Mouse (Mus musculus) neural tube, embryonic 13.5 days (tissue): Measurements from ENCODE around the gene Ino80b. TPM values are rescaled to one million over a fixed set of nuclear protein-coding genes. Genes with fewer than 3 reads are reported as not detected.
A peak's percentile ranks its signal among the peaks of the same experiment; 100 is the strongest.

Source experiments
- ATAC-seq: fragments of 200-750 bp; cut with Nextera tagmentation; 2 replicates; pipeline ENCODE4 v1.8.0; 2017; ENCODE audit warnings: low read depth, mild to moderate bottlenecking, moderate TSS enrichment, moderate library complexity
- H3K27ac ChIP-seq: fragments of 300-500 bp; sonication (generic); replicated peaks from 2 replicates; pipeline ENCODE4 v1.5.1; 2015; ENCODE audit warnings: moderate library complexity, mild to moderate bottlenecking, inconsistent platforms
- H3K27me3 ChIP-seq: fragments of 300-500 bp; sonication (generic); 2 replicates; pipeline ENCODE4 v1.6.1; 2015; ENCODE audit warnings: mild to moderate bottlenecking, inconsistent platforms
- H3K36me3 ChIP-seq: fragments of 300-500 bp; sonication (generic); 2 replicates; pipeline ENCODE4 v1.6.1; 2015; ENCODE audit warnings: mild to moderate bottlenecking, inconsistent platforms
- H3K4me1 ChIP-seq: fragments of 300-500 bp; sonication (generic); replicated peaks from 2 replicates; pipeline ENCODE4 v1.6.1; 2015; ENCODE audit warnings: inconsistent platforms
- H3K4me2 ChIP-seq: fragments of 300-500 bp; sonication (generic); 2 replicates; pipeline ENCODE4 v1.6.1; 2015; ENCODE audit warnings: inconsistent platforms, mild to moderate bottlenecking, moderate library complexity
- H3K4me3 ChIP-seq: fragments of 300-500 bp; sonication (generic); 2 replicates; pipeline ENCODE4 v1.5.1; 2015; ENCODE audit warnings: mild to moderate bottlenecking, inconsistent platforms
- H3K9ac ChIP-seq: fragments of 300-500 bp; sonication (generic); 2 replicates; pipeline ENCODE4 v1.6.1; 2015; ENCODE audit warnings: moderate library complexity, mild to moderate bottlenecking, inconsistent platforms
- H3K9me3 ChIP-seq: fragments of 300-500 bp; sonication (generic); 2 replicates; pipeline ENCODE4 v1.6.1; 2016; ENCODE audit warnings: inconsistent platforms
- WGBS: fragments of 180-500 bp; shearing (Covaris S2); methylation state at CpG from one replicate; pipeline ENCODE4 v1.1.7; 2015; 5-methylcytosine and 5-hydroxymethylcytosine counted together
- polyA plus RNA-seq: library from polyadenylated mRNA; unstranded; fragments of >200 nt; fragmentation: Nextera tagmentation; extraction: Ambion mirVana; gene quantifications from 2 replicates; pipeline ENCODE4 v1.2.1, GENCODE M21; 2015

The Ino80b gene
- polyA plus RNA-seq, 1 experiment from 2014 or later = 13.0 TPM

DNA sequence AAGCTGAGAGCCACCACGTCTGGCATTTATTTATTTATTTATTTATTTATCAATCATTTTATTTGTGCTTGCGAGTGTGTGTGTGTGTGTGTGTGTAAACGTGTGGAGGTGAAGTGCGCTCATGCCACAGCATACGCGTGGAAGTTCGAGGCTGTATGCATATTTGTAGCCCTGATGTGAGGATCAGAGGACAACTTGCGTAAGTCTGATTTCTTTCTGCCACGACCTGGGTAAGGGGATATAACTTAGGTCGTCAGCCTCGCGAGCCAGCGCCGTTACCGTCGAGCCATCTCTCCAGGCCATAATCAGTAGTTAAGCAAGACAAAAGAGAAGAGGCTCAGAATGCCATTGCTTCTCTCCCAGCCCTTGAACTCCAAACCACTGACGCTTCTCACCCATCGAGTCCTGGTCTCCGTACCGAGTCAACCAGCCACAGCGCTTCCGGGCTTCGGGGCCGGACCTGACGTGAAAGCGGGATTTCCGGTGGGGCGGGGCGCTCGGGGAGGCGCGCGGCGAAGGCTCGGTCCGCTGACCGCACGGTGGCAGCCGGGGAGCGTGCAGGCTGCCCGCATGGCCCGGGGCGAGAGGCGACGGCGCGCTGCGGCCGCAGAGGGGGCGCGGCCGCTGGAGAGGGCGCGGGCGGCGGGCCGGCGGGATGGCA, 10.1 kb downstream of the Ino80b start, which contains the start of gene Mogs:
Mogs (plus strand) TSS at position 486 of the 661 bp plus-strand sequence.
- peak; percentile 86 for ATAC-seq
- Histone ChIP-seq H3K27ac (peak within 1 kb of the TSS; percentile 82), H3K27me3 (no peaks in the 10 kb centered on the region), H3K9me3 (no peaks in the 10 kb centered on the region), H3K9ac (peak within 1 kb of the TSS; percentile 91), H3K36me3 (peaks cover 41% of the 10 kb centered on the region), H3K4me2 (peak within 1 kb of the TSS; percentile 99), H3K4me1 (peaks cover 57% of the 10 kb centered on the region), H3K4me3 (peak within 1 kb of the TSS; percentile 83)
- WGBS = 1% methylated on average over 53 of the region's 58 CpGs

- Histone ChIP-seq H3K9ac (no peak overlapping the region), H3K27ac (no peak overlapping the region), H3K36me3 (peaks cover 13% of the 10 kb centered on the region), H3K27me3 (no peaks in the 10 kb centered on the region), H3K4me1 (peaks cover 43% of the 10 kb centered on the region), H3K4me3 (no peak overlapping the region), H3K4me2 (no peak overlapping the region), H3K9me3 (no peaks in the 10 kb centered on the region)
- WGBS = 90% methylated on average over 4 of the region's 4 CpGs
- no peak for ATAC-seq
Measured at GRCm38 (mm10) chr6:83111510-83112136, 13.6 kb downstream of the Ino80b start.

DNA sequence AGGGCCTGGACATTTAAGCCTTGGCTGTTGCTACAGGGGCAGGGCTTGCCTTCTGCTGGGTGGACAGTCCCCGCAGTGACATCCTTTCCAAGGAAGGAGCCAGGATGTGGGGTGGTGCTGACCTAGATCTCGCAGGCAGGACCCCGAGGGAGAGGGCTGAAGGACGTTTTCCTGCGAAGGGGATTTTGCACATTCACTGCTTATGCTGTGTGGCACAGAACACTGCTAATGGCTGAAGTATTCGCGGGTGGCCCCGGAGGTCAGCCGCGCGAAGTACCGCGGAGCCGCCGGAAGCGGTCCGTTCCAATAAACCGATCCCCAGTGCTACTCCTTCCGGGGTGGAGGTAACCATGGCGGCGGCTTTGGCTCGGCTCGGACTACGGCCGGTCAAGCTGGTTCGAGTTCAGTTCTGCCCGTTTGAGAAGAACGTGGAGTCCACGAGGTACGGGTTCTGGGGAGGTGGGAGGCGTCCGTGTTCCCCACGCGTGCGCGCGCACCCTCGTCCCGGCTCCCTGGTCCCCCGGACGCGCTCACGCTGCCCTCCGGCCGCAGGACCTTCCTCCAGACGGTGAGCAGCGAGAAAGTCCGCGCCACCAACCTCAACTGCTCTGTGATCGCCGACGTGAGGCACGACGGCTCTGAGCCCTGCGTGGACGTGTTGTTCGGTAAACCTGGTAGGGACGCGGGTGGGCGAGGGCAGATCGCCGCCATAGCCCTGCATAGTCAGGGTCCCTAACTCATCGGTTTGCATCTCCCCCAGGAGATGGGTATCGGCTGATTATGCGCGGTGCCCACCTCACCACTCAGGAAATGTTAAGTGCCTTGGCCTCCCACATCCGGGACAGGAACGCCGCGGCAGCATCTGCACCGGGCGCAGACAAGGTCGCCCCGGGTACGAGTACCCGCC, 16.2 kb downstream of the Ino80b start, which contains the start of gene Mrpl53:
Mrpl53 (plus strand) TSS at position 279 of the 907 bp plus-strand sequence.
- peaks cover 19% of the 10 kb centered on the region for H3K36me3 ChIP-seq
- under 1% methylated on average over 76 of the region's 76 CpGs for WGBS
- H3K4me1 ChIP-seq = peaks cover 25% of the 10 kb centered on the region
- peak within 1 kb of the TSS; percentile 93 for H3K4me2 ChIP-seq
- no peaks in the 10 kb centered on the region for H3K9me3 ChIP-seq
- H3K27me3 ChIP-seq = no peaks in the 10 kb centered on the region
- ATAC-seq = peak; percentile 85
- peak within 1 kb of the TSS; percentile 90 for H3K4me3 ChIP-seq
- H3K9ac ChIP-seq = peak within 1 kb of the TSS; percentile 91
- peak within 1 kb of the TSS; percentile 88 for H3K27ac ChIP-seq

DNA sequence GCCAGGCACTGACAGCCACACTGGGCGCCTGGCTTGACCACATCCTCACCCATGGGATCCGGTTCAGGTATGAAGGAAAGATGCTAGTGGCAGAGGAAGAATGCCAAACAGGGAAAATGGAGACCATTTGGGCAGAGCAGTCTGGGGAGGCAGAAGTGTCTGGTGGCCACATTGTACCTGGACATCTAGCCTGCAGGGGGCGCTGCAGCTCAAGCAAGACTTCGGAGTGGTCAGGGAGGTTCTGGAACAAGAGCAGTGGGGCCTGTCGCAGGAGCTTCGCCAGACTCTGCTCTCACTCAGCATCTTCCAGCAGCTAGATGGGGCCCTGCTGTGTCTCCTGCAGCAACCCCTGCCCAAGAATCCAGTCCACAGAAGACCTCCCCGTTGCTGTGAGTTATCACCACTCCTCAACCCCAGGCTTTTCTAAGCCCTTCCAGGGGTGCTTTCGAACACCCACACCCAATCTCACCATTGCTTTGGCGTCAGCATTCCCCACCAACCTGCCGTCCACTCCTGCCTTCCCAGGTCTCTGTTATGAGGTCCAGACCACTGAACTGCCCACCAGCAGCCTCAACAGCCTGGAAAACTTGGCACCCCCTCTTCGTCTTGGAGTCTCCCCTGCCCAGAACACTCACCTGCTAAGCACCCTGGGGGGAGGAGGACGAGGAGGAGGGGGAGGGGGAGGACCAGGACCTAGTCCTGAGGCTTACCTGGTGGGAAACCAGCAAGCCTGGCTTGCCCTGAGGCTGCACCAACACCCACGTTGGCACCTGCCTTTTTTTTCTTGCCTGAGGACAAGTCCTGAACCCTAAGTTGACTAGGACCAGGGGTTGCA, 17.4 kb downstream of the Ino80b start:
- H3K27me3 ChIP-seq = no peaks in the 10 kb centered on the region
- no peak overlapping the region for H3K27ac ChIP-seq
- peaks cover 19% of the 10 kb centered on the region for H3K36me3 ChIP-seq
- H3K9ac ChIP-seq = peak overlapping the region; percentile 91
- peak overlapping the region; percentile 93 for H3K4me2 ChIP-seq
- ATAC-seq = peak; percentile 15; the same call in 1 of the 2 replicates
- peak overlapping the region; percentile 90 for H3K4me3 ChIP-seq
- H3K9me3 ChIP-seq = no peaks in the 10 kb centered on the region
- H3K4me1 ChIP-seq = peaks cover 34% of the 10 kb centered on the region
- WGBS = 40% methylated on average over 13 of the region's 13 CpGs

- H3K27ac ChIP-seq = no peak overlapping the region
- H3K9ac ChIP-seq = no peak overlapping the region
- no peaks in the 10 kb centered on the region for H3K9me3 ChIP-seq
- H3K4me1 ChIP-seq = peaks cover 35% of the 10 kb centered on the region
- 74% methylated on average over 4 of the region's 4 CpGs for WGBS
- H3K27me3 ChIP-seq = 0 out of 2 replicates have a peak, but pooled peaks cover 7% of the 10 kb centered on the region
- H3K4me3 ChIP-seq = no peak overlapping the region
- no peak overlapping the region for H3K4me2 ChIP-seq
- no peak for ATAC-seq
- H3K36me3 ChIP-seq = peaks cover 11% of the 10 kb centered on the region; the same call in 1 of the 2 replicates
Measured at GRCm38 (mm10) chr6:83104158-83104557, 21.1 kb downstream of the Ino80b start.

- H3K4me3 ChIP-seq = peak overlapping the region; percentile 79
- H3K4me1 ChIP-seq = peaks cover 30% of the 10 kb centered on the region
- no peak for ATAC-seq
- H3K9ac ChIP-seq = peak overlapping the region; percentile 91
- no peaks in the 10 kb centered on the region for H3K9me3 ChIP-seq
- WGBS = 50% methylated on average over 11 of the region's 11 CpGs
- H3K27ac ChIP-seq = no peak overlapping the region
- H3K36me3 ChIP-seq = peaks cover 11% of the 10 kb centered on the region; the same call in 1 of the 2 replicates
- 0 out of 2 replicates have a peak, but pooled peaks cover 11% of the 10 kb centered on the region for H3K27me3 ChIP-seq
- peak overlapping the region; percentile 99 for H3K4me2 ChIP-seq
Measured at GRCm38 (mm10) chr6:83103130-83103650, 22.0 kb downstream of the Ino80b start.

GRCm38 (mm10) chr6:83101688-83102556, 23.3 kb downstream of the Ino80b start:
- ATAC-seq = peak; percentile 87
- Histone ChIP-seq H3K9me3 (no peaks in the 10 kb centered on the region), H3K4me1 (peaks cover 24% of the 10 kb centered on the region), H3K27ac (peak overlapping the region; percentile 92), H3K36me3 (peaks cover 6% of the 10 kb centered on the region; the same call in 1 of the 2 replicates), H3K4me2 (peak overlapping the region; percentile 99), H3K9ac (peak overlapping the region; percentile 91), H3K4me3 (peak overlapping the region; percentile 79), H3K27me3 (0 out of 2 replicates have a peak, but pooled peaks cover 11% of the 10 kb centered on the region)
- WGBS = under 1% methylated on average over 74 of the region's 74 CpGs

DNA sequence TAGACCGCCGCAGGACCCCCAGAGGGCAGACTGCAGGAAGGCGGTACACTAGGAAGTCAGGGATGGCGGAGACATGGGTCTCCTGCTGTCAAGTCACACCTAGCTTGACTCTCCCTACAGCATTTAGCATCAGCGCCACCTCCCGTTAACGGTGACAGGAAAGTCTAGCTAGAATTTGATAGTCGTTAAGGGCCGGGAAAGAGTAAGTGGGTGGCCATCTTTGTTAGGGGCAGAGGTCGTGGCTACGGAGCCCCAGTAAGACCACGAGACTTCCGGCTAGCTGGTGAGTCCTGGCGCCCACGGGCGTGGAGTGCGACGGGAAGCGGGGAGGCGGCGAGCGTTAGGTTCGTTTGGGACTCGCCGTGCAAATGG, 23.9 kb downstream of the Ino80b start, which contains the start of the genes Ccdc142 and Gm42688:
Ccdc142 (plus strand) TSS at position 286 of the 372 bp plus-strand sequence.
Gm42688 (plus strand) TSS at position 302 of the 372 bp plus-strand sequence.
- Histone ChIP-seq H3K27ac (peak within 1 kb of the TSS; percentile 92), H3K4me1 (peaks cover 24% of the 10 kb centered on the region), H3K9me3 (no peaks in the 10 kb centered on the region), H3K27me3 (0 out of 2 replicates have a peak, but pooled peaks cover 11% of the 10 kb centered on the region), H3K4me2 (peak within 1 kb of the TSS; percentile 99), H3K36me3 (0 out of 2 replicates have a peak, but pooled peaks cover 6% of the 10 kb centered on the region), H3K4me3 (peak within 1 kb of the TSS; percentile 79), H3K9ac (peak within 1 kb of the TSS; percentile 91)
- 0% methylated on average over 25 of the region's 25 CpGs for WGBS
- peak; percentile 87 for ATAC-seq

DNA sequence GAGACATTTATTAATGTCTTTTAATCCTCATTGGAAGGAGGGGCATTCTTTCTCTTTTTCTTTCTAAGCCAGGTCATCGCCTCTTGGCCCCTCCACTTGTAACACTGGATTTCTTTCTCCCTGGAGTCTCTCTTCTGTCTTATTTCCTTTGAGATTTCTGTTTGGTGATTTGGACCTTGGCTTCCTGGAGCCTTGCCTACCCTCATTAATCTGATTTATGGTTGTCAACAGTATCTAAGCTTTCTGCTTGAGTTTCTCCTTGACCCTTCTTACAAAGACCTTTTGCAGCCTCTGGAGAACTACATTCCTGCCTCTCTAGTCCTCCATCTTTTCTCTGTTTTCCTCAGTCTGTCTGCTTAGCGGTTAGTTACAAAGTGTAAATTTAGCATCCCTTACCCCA, 26.8 kb downstream of the Ino80b start:
- H3K9ac ChIP-seq = no peak overlapping the region
- no peak overlapping the region for H3K27ac ChIP-seq
- H3K4me3 ChIP-seq = no peak overlapping the region
- H3K36me3 ChIP-seq = no peaks in the 10 kb centered on the region
- WGBS = 62% methylated on average over 2 of the region's 2 CpGs
- no peaks in the 10 kb centered on the region; the same call in 1 of the 2 replicates for H3K9me3 ChIP-seq
- H3K4me1 ChIP-seq = peaks cover 21% of the 10 kb centered on the region
- 0 out of 2 replicates have a peak, but pooled peaks cover 11% of the 10 kb centered on the region for H3K27me3 ChIP-seq
- no peak for ATAC-seq
- H3K4me2 ChIP-seq = no peak overlapping the region

DNA sequence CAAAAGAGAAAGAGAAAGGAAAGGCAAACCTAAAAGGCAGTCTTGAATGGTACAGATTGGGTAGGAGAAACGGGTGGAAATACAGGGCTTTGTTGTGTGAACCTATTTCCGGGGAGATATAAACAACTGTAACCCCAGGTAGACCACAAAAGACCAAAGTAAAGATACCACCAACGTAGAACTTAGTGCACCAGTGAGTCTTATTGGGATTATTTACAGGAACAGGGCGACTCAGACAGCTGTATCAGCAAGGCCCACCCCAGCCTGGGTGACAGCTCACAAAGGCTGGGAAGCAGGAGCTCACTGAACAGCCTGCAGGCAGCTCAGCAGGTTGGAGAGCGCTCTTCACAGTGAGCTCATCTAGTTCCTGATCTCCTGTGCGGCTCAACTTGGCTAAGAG, 29.3 kb downstream of the Ino80b start:
- no peak overlapping the region for H3K9ac ChIP-seq
- H3K4me1 ChIP-seq = 0 out of 2 replicates have a peak, but pooled peaks cover 4% of the 10 kb centered on the region
- peaks cover 31% of the 10 kb centered on the region for H3K27me3 ChIP-seq
- H3K27ac ChIP-seq = no peak overlapping the region
- no peaks in the 10 kb centered on the region; the same call in 1 of the 2 replicates for H3K9me3 ChIP-seq
- no peak overlapping the region for H3K4me3 ChIP-seq
- WGBS = 48% methylated on average over 6 of the region's 6 CpGs
- ATAC-seq = no peak
- H3K4me2 ChIP-seq = no peak overlapping the region
- no peaks in the 10 kb centered on the region for H3K36me3 ChIP-seq
